Mouse (Mus musculus) myocyte (in vitro differentiated cells): Measurements from ENCODE around the gene Map2k5.

Experiments used
- POLR2A ChIP-seq: IDR thresholded peaks from one replicate; pipeline ENCODE4 v1.6.1; 2011; ENCODE audit warnings: low read depth, mild to moderate bottlenecking, control low read depth, moderate library complexity; ENCODE audit not compliant: insufficient read length
- TCF3 ChIP-seq: IDR thresholded peaks from one replicate; pipeline ENCODE4 v1.6.1; 2011; ENCODE audit warnings: low read depth, control low read depth; ENCODE audit not compliant: insufficient read length

- TF ChIP-seq TCF3 (no peak), POLR2A (no peak)
Measured at GRCm38 (mm10) chr9:63346029-63346428, 31.7 kb downstream of the Map2k5 start.
